Mouse (Mus musculus) liver, embryonic 14.5 days (tissue): ENCODE results near the gene Crybb2. TPM values are rescaled to one million over a fixed set of nuclear protein-coding genes. Genes with fewer than 3 reads are reported as not detected.
A peak's percentile ranks its signal among the peaks of the same experiment; 100 is the strongest.

Experiments
- ATAC-seq: fragments of 200-750 bp; cut with Nextera tagmentation; 2 replicates; pipeline ENCODE4 v1.8.0; 2017; ENCODE audit warnings: moderate number of reproducible peaks, mild to moderate bottlenecking, moderate library complexity; ENCODE audit not compliant: insufficient read depth
- DNase-seq, 3 experiments: peaks; one replicate each; pipeline ENCODE4 v3.0.0-alpha.2; 2012 to 2013; ENCODE audit warnings: low read depth in 3 of 3, low spot score in 3 of 3
- H3K27ac ChIP-seq: fragments of 300-500 bp; sonication (generic); 2 replicates; pipeline ENCODE4 v1.5.1; 2014; ENCODE audit warnings: moderate library complexity, mild to moderate bottlenecking, control low read depth, inconsistent platforms
- H3K27me3 ChIP-seq: fragments of 300-500 bp; sonication (generic); 2 replicates; pipeline ENCODE4 v1.6.1; 2014; ENCODE audit warnings: mild to moderate bottlenecking, low read length, moderate library complexity; ENCODE audit not compliant: control insufficient read depth, insufficient read depth
- H3K36me3 ChIP-seq: fragments of 300-500 bp; sonication (generic); replicated peaks from 2 replicates; pipeline ENCODE4 v1.6.1; 2014; ENCODE audit warnings: low read depth; ENCODE audit not compliant: control insufficient read depth, insufficient read depth
- H3K4me1 ChIP-seq, 2 experiments: fragments of 200-500 bp in 1 of 2; fragments of 300-500 bp in 1 of 2; sonication (generic) in 1 of 2; replicated peaks; 2 replicates each; pipeline ENCODE4 v1.6.1; 2012 to 2014; ENCODE audit warnings: antibody characterized with exemption in 1 of 2, inconsistent platforms in 1 of 2, low read length in 1 of 2; ENCODE audit not compliant: control insufficient read depth in 2 of 2, insufficient read depth in 2 of 2
- H3K4me2 ChIP-seq: fragments of 300-500 bp; sonication (generic); 2 replicates; pipeline ENCODE4 v1.6.1; 2014; ENCODE audit warnings: low read depth, mild to moderate bottlenecking, control low read depth, moderate library complexity
- H3K4me3 ChIP-seq, 2 experiments: fragments of 200-500 bp in 1 of 2; fragments of 300-500 bp in 1 of 2; sonication (generic) in 1 of 2; 2 replicates each; pipeline ENCODE4 v1.5.1; 2012 to 2014; ENCODE audit warnings: low read depth in 2 of 2, low read length in 2 of 2, mild to moderate bottlenecking in 2 of 2, control low read depth in 1 of 2, inconsistent platforms in 1 of 2, moderate library complexity in 1 of 2; ENCODE audit not compliant: insufficient read depth in 1 of 2
- H3K9ac ChIP-seq: fragments of 300-500 bp; sonication (generic); replicated peaks from 2 replicates; pipeline ENCODE4 v1.6.1; 2014; ENCODE audit warnings: mild to moderate bottlenecking, control low read depth, moderate library complexity
- H3K9me3 ChIP-seq: fragments of 300-500 bp; sonication (generic); 2 replicates; pipeline ENCODE4 v1.6.1; 2016; ENCODE audit warnings: low read length, mixed read lengths; ENCODE audit not compliant: control insufficient read depth
- CTCF ChIP-seq: IDR thresholded peaks from 2 replicates; pipeline ENCODE4 v1.5.1; 2016; ENCODE audit warnings: antibody characterized with exemption, low read depth, control low read depth
- EP300 ChIP-seq: IDR thresholded peaks from 2 replicates; pipeline ENCODE4 v1.6.1; 2016; ENCODE audit warnings: antibody characterized with exemption, low read depth
- WGBS: fragments of 180-500 bp; shearing (Covaris S2); extraction: QIAGEN DNeasy Blood & Tissue Kit; methylation state at CpG from one replicate; pipeline ENCODE4 v1.1.7; 2014; ENCODE audit not compliant: insufficient replicate concordance; 5-methylcytosine and 5-hydroxymethylcytosine counted together
- polyA plus RNA-seq, 2 experiments: library from polyadenylated mRNA; depleted of rRNA in 1 of 2; stranded (reverse) in 1 of 2; unstranded in 1 of 2; fragments of >200 nt; fragmentation: Nextera tagmentation in 1 of 2; extraction: Ambion mirVana in 1 of 2; gene quantifications; 2 replicates each; pipeline versions ENCODE4 v1.2.1 to v1.2.3; 2012 to 2014

The Crybb2 gene
- polyA plus RNA-seq, 2 experiments, result not detected

GRCm38 (mm10) chr5:113015236-113016061 is 54.5 kb downstream of the Crybb2 start, which contains the start of gene Grk3:
Gene Grk3 (minus strand): TSS chr5:113015791.
- Histone ChIP-seq H3K4me1 (peaks cover 0 to 16% of the 10 kb centered on the region in 2 experiments; a peak in 2 of 4 replicates), H3K36me3 (no peaks in the 10 kb centered on the region), H3K4me3 (peak within 1 kb of the TSS; percentile 38 to 53), H3K4me2 (peak within 1 kb of the TSS; percentile 55), H3K27ac (no peak within 1 kb of the TSS), H3K9ac (no peak within 1 kb of the TSS), H3K27me3 (no peaks in the 10 kb centered on the region; the same call in 1 of the 2 replicates), H3K9me3 (no peaks in the 10 kb centered on the region)
- peak; percentile 75 for ATAC-seq
- no peak for DNase-seq
- TF ChIP-seq CTCF, result no peak
- TF ChIP-seq EP300, result no peak
- 2% methylated on average over 45 of the region's 52 CpGs for WGBS

DNA sequence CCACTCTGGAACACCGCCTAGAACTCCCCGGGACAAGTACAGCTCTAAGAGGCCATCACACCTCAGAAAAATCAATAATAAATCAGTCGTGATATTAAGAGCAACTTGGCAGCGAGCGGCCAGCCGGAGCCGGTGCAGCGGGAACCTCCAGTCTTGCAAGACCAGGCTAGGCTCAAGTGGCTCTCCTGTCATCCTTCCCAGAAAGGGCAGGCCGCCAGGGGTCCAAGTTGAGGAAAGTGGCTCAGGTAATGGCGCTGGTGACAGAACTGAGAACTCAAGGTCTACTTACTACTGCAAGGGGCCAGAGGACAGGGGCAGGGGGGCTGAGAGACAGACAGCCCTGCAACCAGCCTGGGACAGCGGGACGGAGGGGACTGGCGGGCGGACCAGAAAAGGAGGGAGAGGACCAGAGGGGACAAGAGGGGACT is 55.1 kb downstream of the Crybb2 start:
- 5% methylated on average over 14 of the region's 14 CpGs for WGBS
- TF ChIP-seq CTCF, result no peak
- no peak for TF ChIP-seq EP300
- no peaks in the 10 kb centered on the region; the same call in 1 of the 2 replicates for H3K27me3 ChIP-seq
- DNase-seq (no peak), ATAC-seq (no peak)
- no peaks in the 10 kb centered on the region for H3K36me3 ChIP-seq
- H3K4me1 ChIP-seq, result peaks cover 0 to 16% of the 10 kb centered on the region in 2 experiments; a peak in 2 of 4 replicates
- H3K9me3 ChIP-seq, result no peaks in the 10 kb centered on the region
- H3K9ac ChIP-seq, result no peak overlapping the region
- no peak overlapping the region for H3K27ac ChIP-seq
- peak overlapping the region; percentile 55 for H3K4me2 ChIP-seq
- H3K4me3 ChIP-seq, result peak overlapping the region; percentile 38 to 53

DNA sequence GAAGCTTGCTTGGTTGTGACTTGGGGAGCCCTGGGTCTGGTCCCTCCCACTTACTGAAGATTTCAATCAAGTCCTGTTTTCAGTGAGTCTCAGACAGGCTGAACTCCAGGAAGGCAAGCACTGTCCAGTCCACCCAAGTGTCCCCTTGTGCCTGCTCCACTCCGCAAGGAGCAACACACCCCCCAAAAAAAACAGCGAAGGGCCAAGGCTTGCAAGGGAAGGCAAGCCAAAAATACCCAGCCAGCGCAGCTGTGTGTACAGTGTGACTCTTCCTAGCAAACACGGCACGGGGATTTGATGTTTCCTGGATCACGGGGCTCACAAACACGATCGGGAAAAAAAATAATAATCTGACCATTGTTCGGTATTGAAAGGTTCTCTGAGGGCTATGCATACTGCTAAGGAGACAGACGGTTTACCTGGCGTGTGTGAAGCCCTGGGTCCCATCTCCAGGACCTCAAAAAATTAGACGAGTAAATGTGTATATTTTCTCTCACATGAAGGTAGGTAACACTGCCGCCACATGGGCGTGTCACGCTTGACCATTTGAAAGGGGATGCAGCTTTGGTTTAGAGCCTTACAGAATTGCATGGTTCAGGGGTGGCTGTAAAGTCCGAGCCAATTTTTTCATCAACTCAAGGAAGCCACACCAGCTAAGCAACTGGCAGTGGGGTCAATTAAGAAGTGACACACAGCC is 55.7 kb downstream of the Crybb2 start:
- DNase-seq, result no peak
- no peak for TF ChIP-seq EP300
- no peak for TF ChIP-seq CTCF
- peak overlapping the region; percentile 38 to 53 for H3K4me3 ChIP-seq
- H3K4me2 ChIP-seq, result peak overlapping the region; percentile 55
- H3K9me3 ChIP-seq, result no peaks in the 10 kb centered on the region
- H3K9ac ChIP-seq, result no peak overlapping the region
- no peaks in the 10 kb centered on the region for H3K36me3 ChIP-seq
- no peak for ATAC-seq
- no peaks in the 10 kb centered on the region; the same call in 1 of the 2 replicates for H3K27me3 ChIP-seq
- no peak overlapping the region for H3K27ac ChIP-seq
- peaks cover 0 to 16% of the 10 kb centered on the region in 2 experiments; a peak in 2 of 4 replicates for H3K4me1 ChIP-seq
- WGBS, result 52% methylated on average over 16 of the region's 16 CpGs

DNA sequence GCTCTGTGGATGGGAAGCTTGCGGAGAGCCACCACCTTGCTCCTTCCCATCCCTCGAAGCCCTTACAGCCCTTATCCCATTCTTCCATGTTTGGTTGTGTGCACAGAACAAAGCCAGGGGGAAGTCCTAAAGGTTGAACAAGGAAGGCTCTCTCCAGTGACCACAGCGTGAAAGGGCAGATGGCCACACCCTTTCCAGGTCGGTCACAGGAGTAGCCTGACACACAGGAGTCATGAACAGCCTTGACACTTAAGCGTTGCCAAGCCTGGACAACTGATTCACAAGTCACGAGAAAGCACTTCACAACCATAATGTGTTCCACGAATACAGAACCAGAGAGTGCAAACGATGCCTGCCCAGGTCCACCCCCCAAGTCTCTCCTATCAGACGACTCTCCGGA is 58.0 kb downstream of the Crybb2 start:
- Histone ChIP-seq H3K9me3 (no peaks in the 10 kb centered on the region), H3K27me3 (no peaks in the 10 kb centered on the region; the same call in 1 of the 2 replicates), H3K4me1 (peaks cover 0 to 12% of the 10 kb centered on the region in 2 experiments; a peak in 2 of 4 replicates), H3K9ac (no peak overlapping the region), H3K4me2 (no peak overlapping the region), H3K27ac (no peak overlapping the region), H3K4me3 (no peak overlapping the region), H3K36me3 (no peaks in the 10 kb centered on the region)
- 61% methylated on average over 10 of the region's 10 CpGs for WGBS
- ATAC-seq (no peak), DNase-seq (no peak)
- no peak for TF ChIP-seq CTCF
- TF ChIP-seq EP300, result no peak
